Mouse (Mus musculus) liver, embryonic 14.5 days (tissue): ENCODE measurements around the gene Vav3. TPM values are rescaled to one million over a fixed set of nuclear protein-coding genes. Genes with fewer than 3 reads are reported as not detected.

ENCODE experiments used
- ATAC-seq: fragments of 200-750 bp; cut with Nextera tagmentation; 2 replicates; pipeline ENCODE4 v1.8.0; 2017; ENCODE audit warnings: moderate number of reproducible peaks, mild to moderate bottlenecking, moderate library complexity; ENCODE audit not compliant: insufficient read depth
- DNase-seq, 3 experiments: peaks; one replicate each; pipeline ENCODE4 v3.0.0-alpha.2; 2012 to 2013; ENCODE audit warnings: low read depth in 3 of 3, low spot score in 3 of 3
- H3K27ac ChIP-seq: fragments of 300-500 bp; sonication (generic); 2 replicates; pipeline ENCODE4 v1.5.1; 2014; ENCODE audit warnings: moderate library complexity, mild to moderate bottlenecking, control low read depth, inconsistent platforms
- H3K27me3 ChIP-seq: fragments of 300-500 bp; sonication (generic); 2 replicates; pipeline ENCODE4 v1.6.1; 2014; ENCODE audit warnings: mild to moderate bottlenecking, low read length, moderate library complexity; ENCODE audit not compliant: control insufficient read depth, insufficient read depth
- H3K36me3 ChIP-seq: fragments of 300-500 bp; sonication (generic); replicated peaks from 2 replicates; pipeline ENCODE4 v1.6.1; 2014; ENCODE audit warnings: low read depth; ENCODE audit not compliant: control insufficient read depth, insufficient read depth
- H3K4me1 ChIP-seq, 2 experiments: fragments of 200-500 bp in 1 of 2; fragments of 300-500 bp in 1 of 2; sonication (generic) in 1 of 2; replicated peaks; 2 replicates each; pipeline ENCODE4 v1.6.1; 2012 to 2014; ENCODE audit warnings: antibody characterized with exemption in 1 of 2, inconsistent platforms in 1 of 2, low read length in 1 of 2; ENCODE audit not compliant: control insufficient read depth in 2 of 2, insufficient read depth in 2 of 2
- H3K4me2 ChIP-seq: fragments of 300-500 bp; sonication (generic); 2 replicates; pipeline ENCODE4 v1.6.1; 2014; ENCODE audit warnings: low read depth, mild to moderate bottlenecking, control low read depth, moderate library complexity
- H3K4me3 ChIP-seq, 2 experiments: fragments of 200-500 bp in 1 of 2; fragments of 300-500 bp in 1 of 2; sonication (generic) in 1 of 2; 2 replicates each; pipeline ENCODE4 v1.5.1; 2012 to 2014; ENCODE audit warnings: low read depth in 2 of 2, low read length in 2 of 2, mild to moderate bottlenecking in 2 of 2, control low read depth in 1 of 2, inconsistent platforms in 1 of 2, moderate library complexity in 1 of 2; ENCODE audit not compliant: insufficient read depth in 1 of 2
- H3K9ac ChIP-seq: fragments of 300-500 bp; sonication (generic); replicated peaks from 2 replicates; pipeline ENCODE4 v1.6.1; 2014; ENCODE audit warnings: mild to moderate bottlenecking, control low read depth, moderate library complexity
- H3K9me3 ChIP-seq: fragments of 300-500 bp; sonication (generic); 2 replicates; pipeline ENCODE4 v1.6.1; 2016; ENCODE audit warnings: low read length, mixed read lengths; ENCODE audit not compliant: control insufficient read depth
- CTCF ChIP-seq: IDR thresholded peaks from 2 replicates; pipeline ENCODE4 v1.5.1; 2016; ENCODE audit warnings: antibody characterized with exemption, low read depth, control low read depth
- EP300 ChIP-seq: IDR thresholded peaks from 2 replicates; pipeline ENCODE4 v1.6.1; 2016; ENCODE audit warnings: antibody characterized with exemption, low read depth
- WGBS: fragments of 180-500 bp; shearing (Covaris S2); extraction: QIAGEN DNeasy Blood & Tissue Kit; methylation state at CpG from one replicate; pipeline ENCODE4 v1.1.7; 2014; ENCODE audit not compliant: insufficient replicate concordance; 5-methylcytosine and 5-hydroxymethylcytosine counted together
- polyA plus RNA-seq, 2 experiments: library from polyadenylated mRNA; depleted of rRNA in 1 of 2; stranded (reverse) in 1 of 2; unstranded in 1 of 2; fragments of >200 nt; fragmentation: Nextera tagmentation in 1 of 2; extraction: Ambion mirVana in 1 of 2; gene quantifications; 2 replicates each; pipeline versions ENCODE4 v1.2.1 to v1.2.3; 2012 to 2014

Vav3 gene
- polyA plus RNA-seq, 2 experiments = 1.2 to 2.8 TPM

DNA sequence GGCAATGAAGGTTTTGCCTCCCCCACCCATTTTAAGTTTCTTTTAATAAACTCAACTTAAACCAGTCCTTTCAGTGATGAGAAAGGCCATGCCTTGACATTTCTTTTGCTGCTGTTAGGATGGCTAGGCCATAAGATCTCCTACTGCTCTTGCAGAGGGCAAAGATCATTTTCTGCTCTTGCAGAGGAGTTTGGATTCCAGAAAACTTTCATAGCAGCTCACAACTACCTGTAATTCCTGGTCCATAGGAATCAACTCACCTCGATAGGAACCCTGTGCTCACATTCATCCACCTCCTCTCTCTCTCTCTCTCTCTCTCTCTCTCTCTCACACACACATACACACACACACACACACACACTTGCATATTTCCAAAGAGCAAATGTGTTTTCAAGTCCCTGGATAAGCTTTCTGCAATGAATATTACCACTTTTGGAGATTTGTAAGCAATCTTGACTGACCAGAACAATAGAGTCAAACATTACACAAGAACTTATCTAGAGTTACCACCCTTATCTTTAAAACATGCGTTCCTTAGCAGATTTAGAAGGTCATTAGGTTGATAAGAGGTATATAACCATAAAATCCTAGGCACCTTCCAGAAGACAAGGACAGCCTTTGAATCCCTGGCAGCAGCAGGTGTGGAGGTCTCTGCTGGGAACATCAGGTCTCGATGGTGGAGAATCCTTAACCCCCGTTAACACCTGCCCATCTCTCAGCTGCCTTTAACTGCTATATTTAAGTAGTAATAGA is 260.4 kb downstream of the Vav3 start:
- Histone ChIP-seq H3K9me3 (no peaks in the 10 kb centered on the region), H3K4me1 (no peaks in the 10 kb centered on the region), H3K36me3 (no peaks in the 10 kb centered on the region), H3K27me3 (no peaks in the 10 kb centered on the region), H3K9ac (no peak overlapping the region), H3K27ac (no peak overlapping the region), H3K4me2 (no peak overlapping the region), H3K4me3 (no peak overlapping the region)
- ATAC-seq (no peak), DNase-seq (no peak)
- 52% methylated on average over 4 of the region's 4 CpGs for WGBS
- TF ChIP-seq EP300 (no peak), CTCF (no peak)

DNA sequence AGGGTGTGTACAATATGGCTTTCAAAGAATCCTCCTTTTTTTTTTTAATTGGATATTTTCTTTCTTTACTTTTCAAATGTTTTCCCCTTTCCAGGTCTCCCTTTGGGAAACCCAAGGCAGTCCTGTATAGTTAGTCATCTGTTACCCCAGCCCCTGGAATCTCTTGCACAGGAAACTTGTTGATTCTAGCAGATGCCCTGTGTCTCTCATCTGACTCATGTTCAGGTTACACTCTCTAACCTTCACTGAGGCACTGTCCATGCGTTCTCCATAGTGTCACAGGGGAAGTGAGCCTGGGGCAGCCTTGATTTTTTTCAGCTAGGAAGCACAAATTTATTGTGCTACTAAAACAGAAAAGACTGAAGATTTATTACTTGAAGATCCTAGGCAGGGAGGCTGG is 262.3 kb downstream of the Vav3 start:
- no peak for DNase-seq
- Histone ChIP-seq H3K9me3 (no peaks in the 10 kb centered on the region), H3K4me2 (no peak overlapping the region), H3K27me3 (no peaks in the 10 kb centered on the region), H3K36me3 (no peaks in the 10 kb centered on the region), H3K9ac (no peak overlapping the region), H3K4me3 (no peak overlapping the region), H3K27ac (no peak overlapping the region), H3K4me1 (no peaks in the 10 kb centered on the region)
- TF ChIP-seq CTCF (no peak), EP300 (no peak)
- 40% methylated on average over 1 of the region's 1 CpGs for WGBS
- ATAC-seq = no peak

DNA sequence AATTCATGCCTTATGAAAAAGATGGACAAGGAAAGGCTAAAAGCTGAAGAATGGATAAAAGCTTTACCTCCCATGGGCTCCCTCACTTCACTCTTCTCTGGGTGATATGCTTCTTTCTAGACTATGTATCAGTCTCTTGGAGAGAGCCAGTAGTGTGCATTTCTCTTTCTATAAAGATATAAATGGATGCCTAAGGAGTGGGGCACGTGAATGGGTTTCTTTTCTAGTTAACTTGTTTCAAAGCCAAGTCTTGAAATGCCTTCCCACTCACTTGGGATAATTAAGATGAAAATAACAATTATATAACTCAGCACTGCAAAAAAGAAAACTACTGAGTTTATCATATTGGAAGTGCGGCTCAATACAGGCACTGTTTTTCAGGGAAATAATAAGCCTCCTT is 265.7 kb downstream of the Vav3 start:
- ATAC-seq (no peak), DNase-seq (no peak)
- no peaks in the 10 kb centered on the region for H3K36me3 ChIP-seq
- no peaks in the 10 kb centered on the region for H3K27me3 ChIP-seq
- TF ChIP-seq CTCF (no peak), EP300 (no peak)
- no peak overlapping the region for H3K27ac ChIP-seq
- 64% methylated on average over 2 of the region's 2 CpGs for WGBS
- H3K9me3 ChIP-seq = no peaks in the 10 kb centered on the region
- H3K4me2 ChIP-seq = no peak overlapping the region
- H3K4me1 ChIP-seq = no peaks in the 10 kb centered on the region
- no peak overlapping the region for H3K4me3 ChIP-seq
- no peak overlapping the region for H3K9ac ChIP-seq

DNA sequence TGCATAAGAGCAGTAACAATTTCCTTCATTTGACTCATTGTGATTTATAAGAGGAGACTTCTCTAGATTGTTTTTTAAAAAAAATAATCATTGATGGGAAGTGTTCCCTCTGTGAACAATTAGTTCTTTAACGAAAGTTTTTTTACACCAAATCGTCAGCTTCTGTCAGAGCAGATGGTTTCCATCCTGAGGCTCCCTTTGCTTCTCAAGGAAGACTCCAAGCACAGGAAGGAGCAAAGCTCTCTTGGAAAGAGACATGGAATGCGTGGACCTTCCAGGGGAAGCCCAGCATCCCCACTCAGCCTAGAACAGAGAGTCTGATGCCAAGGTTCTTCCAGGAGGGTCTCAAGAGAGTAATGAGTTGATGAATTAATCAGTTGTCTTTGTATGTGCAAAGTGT is 281.3 kb downstream of the Vav3 start:
- H3K4me2 ChIP-seq = no peak overlapping the region
- H3K27me3 ChIP-seq = no peaks in the 10 kb centered on the region
- ATAC-seq (no peak), DNase-seq (no peak)
- no peaks in the 10 kb centered on the region for H3K36me3 ChIP-seq
- no peak overlapping the region for H3K27ac ChIP-seq
- no peak for TF ChIP-seq EP300
- no peak for TF ChIP-seq CTCF
- H3K9ac ChIP-seq = no peak overlapping the region
- no peaks in the 10 kb centered on the region for H3K4me1 ChIP-seq
- no peak overlapping the region for H3K4me3 ChIP-seq
- 56% methylated on average over 3 of the region's 3 CpGs for WGBS
- H3K9me3 ChIP-seq = no peaks in the 10 kb centered on the region

DNA sequence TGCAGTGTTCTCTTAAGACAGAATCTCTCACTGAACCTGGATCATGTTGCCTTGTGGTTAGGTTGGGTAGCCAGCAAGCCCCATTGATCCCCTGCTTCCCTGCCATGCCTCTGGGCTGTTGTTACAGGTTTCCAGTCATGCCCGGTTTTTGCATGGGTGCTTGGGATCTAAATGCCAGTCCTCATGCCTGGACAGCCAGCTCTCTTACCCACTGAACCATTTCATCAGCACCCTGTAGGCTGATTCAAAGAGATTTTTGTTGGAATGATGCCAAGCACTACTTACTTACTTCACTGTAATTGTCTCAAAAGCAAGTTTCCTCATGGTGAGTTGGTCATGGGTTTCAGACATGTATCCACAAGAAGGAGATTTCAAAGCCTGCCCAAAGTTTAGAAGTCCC is 281.9 kb downstream of the Vav3 start:
- no peaks in the 10 kb centered on the region for H3K36me3 ChIP-seq
- H3K27ac ChIP-seq = no peak overlapping the region
- DNase-seq = no peak
- H3K4me3 ChIP-seq = no peak overlapping the region
- H3K4me1 ChIP-seq = no peaks in the 10 kb centered on the region
- no peak for ATAC-seq
- H3K9me3 ChIP-seq = no peaks in the 10 kb centered on the region
- WGBS = 63% methylated on average over 1 of the region's 1 CpGs
- H3K9ac ChIP-seq = no peak overlapping the region
- H3K27me3 ChIP-seq = no peaks in the 10 kb centered on the region
- TF ChIP-seq EP300 (no peak), CTCF (no peak)
- no peak overlapping the region for H3K4me2 ChIP-seq
